Mouse (Mus musculus) thymus, adult 18-20 months (tissue): Measurements from ENCODE around the gene Vcl.

Experiments
- DNase-seq, 2 experiments: peaks; one replicate each; pipeline ENCODE4 v3.0.0; 2022; ENCODE audit warnings: mixed read lengths in 2 of 2

Vcl gene

GRCm38 (mm10) chr14:20928848-20929745 is at the start of gene Vcl:
TSS of gene Vcl (plus strand) at chr14:20929398.
- DNase-seq, result peak; percentile 93 to 94

- no peak for DNase-seq
Observed at GRCm38 (mm10) chr14:20884691-20885090, 44.5 kb upstream of the Vcl start.

- peak; percentile 24 to 41 for DNase-seq
Observed at GRCm38 (mm10) chr14:20885091-20885888, 43.9 kb upstream of the Vcl start.

- DNase-seq, result peak; percentile 21 to 50
Observed at GRCm38 (mm10) chr14:20886266-20886665, 42.9 kb upstream of the Vcl start.

- no peak for DNase-seq
Observed at GRCm38 (mm10) chr14:20887541-20888085, 41.6 kb upstream of the Vcl start.

GRCm38 (mm10) chr14:20891941-20892402 is 37.2 kb upstream of the Vcl start:
- no peak for DNase-seq

- DNase-seq, result no peak
Observed at GRCm38 (mm10) chr14:20893815-20894214, 35.4 kb upstream of the Vcl start.

GRCm38 (mm10) chr14:20901267-20901666 is 27.9 kb upstream of the Vcl start:
- no peak for DNase-seq

- DNase-seq, result no peak
Observed at GRCm38 (mm10) chr14:20903137-20903536, 26.1 kb upstream of the Vcl start.

GRCm38 (mm10) chr14:20911811-20912210 is 17.4 kb upstream of the Vcl start:
- no peak for DNase-seq

GRCm38 (mm10) chr14:20914415-20914814 is 14.8 kb upstream of the Vcl start:
- DNase-seq, result no peak

- DNase-seq, result no peak
Observed at GRCm38 (mm10) chr14:20916625-20917612, 12.3 kb upstream of the Vcl start.

- no peak for DNase-seq
Observed at GRCm38 (mm10) chr14:20924071-20924789, 5.0 kb upstream of the Vcl start.

GRCm38 (mm10) chr14:20927470-20928307 is 1.5 kb upstream of the Vcl start:
- no peak for DNase-seq

GRCm38 (mm10) chr14:20928308-20928685 is 901 bp upstream of the Vcl start:
- no peak for DNase-seq

GRCm38 (mm10) chr14:20929814-20930434 is 726 bp downstream of the Vcl start:
- DNase-seq, result peak; percentile 7 to 16

GRCm38 (mm10) chr14:20930481-20931391 is 1.5 kb downstream of the Vcl start:
- no peak for DNase-seq

GRCm38 (mm10) chr14:20938424-20938823 is 9.2 kb downstream of the Vcl start:
- no peak for DNase-seq

- DNase-seq, result no peak
Observed at GRCm38 (mm10) chr14:20938860-20939259, 9.7 kb downstream of the Vcl start.
